Mouse (Mus musculus) retina, postnatal 1 day (tissue): ENCODE results near the gene Pygo2.
A peak's percentile ranks its signal among the peaks of the same experiment; 100 is the strongest.

Experiments used
- DNase-seq: peaks from one replicate; pipeline ENCODE4 v3.0.0-alpha.2; 2012

Pygo2 gene

DNA sequence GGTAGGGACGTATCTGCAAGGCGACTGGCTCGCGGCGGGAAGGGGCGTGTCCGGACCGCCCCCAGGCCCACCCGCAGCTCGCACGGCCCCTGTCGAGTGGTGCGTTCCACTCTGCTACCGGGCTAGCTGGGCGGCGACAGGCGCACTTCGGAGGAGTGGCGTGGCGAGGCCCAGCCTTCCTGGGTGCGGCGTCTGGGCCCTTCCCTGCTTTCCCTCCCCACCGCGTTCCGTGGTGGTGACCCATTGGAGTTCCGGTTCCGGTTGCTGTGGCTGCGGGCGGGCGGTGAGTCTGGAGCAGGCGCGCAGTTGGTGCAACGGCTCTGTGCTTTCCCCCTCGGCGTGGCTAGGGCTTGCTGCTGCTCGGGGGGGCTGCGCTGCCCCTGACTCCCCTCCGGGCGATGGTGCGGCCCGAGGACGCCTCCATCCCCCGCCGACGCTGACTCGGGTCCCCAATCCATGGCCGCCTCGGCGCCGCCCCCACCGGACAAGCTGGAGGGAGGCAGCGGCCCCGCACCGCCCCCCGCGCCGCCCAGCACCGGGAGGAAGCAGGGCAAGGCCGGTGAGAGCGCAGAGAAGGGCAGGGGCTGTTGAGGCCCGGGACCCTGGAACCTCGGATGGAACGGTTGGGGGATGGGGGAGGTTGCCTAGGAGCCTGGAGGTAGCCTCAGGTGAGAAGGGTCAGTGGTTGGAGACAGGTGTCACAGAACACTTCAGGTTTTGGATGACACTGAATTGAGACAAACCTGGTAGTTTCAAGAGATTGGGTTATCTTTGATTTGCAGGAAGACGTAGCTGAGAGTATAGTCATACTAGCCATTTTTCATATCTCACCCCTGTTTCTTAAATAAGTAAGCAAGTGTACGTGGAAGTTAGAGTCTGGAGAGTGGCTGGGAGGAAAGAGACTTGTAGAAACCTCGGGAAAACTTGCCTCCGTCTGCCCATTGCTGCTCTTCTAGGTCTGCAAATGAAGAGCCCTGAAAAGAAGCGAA is at the start of gene Pygo2:
Gene Pygo2 (plus strand): TSS at position 44 of the 989 bp plus-strand sequence.
- peak; percentile 97 for DNase-seq

- DNase-seq = no peak
Observed at GRCm38 (mm10) chr3:89380291-89380690, 49.7 kb upstream of the Pygo2 start.

- DNase-seq = no peak
Observed at GRCm38 (mm10) chr3:89380711-89381110, 49.3 kb upstream of the Pygo2 start.

DNA sequence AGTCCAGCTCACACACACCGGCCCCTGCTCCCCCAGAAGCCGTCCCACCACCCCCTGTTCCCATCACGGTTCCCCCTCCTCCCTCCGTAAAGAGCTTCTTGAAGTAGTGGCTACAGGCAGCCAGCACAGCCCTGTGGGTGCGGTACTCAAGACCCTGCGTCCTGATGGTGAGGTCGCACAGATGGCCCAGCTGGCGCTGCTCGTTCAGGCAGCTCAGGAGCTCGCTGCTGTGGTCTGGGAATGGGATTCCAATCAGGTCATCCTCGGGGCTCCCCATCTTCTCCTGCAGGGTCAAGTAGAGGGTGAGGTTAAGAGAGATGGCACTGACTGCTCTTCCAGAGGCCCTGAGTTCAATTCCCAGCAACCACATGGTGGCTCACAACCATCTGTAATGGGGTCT is 48.8 kb upstream of the Pygo2 start:
- DNase-seq = no peak

DNA sequence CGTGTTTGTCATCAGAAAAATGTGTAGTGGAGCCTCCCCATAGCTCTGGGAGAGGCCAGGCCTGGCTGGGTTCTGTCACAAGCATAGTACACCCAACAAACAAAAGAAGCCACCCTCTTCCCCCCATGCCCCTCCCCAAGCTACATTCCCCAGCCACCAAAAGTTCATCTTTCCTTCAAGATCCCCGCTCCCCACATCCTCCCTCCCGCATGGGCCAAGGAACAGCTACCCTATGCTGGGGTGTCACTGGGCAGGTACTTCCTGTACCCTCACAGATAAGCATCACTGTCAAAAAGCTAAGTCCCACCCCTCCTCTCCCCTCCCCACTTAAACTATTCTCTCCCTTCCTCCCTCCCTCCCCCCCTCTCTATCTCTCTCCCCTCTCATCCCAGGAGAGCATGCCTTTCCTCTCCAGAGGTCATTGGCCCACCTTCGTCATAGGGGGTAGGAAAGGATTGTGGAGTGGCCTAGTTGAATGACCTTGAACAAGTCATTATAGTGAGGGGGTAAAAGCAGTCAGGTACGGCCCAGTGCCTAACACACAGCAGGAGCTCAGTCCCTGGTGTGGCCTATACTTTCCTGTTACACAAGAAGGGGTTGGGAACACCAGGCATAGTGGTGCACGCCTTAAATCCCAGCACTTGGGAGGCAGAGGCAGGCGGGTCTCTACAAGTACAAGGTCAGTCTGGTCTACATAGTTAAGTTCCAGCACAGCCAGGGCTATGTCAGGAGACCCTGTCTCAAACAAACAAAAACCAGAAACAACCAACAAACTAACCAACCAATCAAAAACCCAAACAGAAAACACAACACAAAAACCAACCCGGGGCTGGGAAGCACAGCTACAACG is 47.8 kb upstream of the Pygo2 start:
- no peak for DNase-seq

- DNase-seq = no peak
Observed at GRCm38 (mm10) chr3:89382950-89383349, 47.1 kb upstream of the Pygo2 start.

DNA sequence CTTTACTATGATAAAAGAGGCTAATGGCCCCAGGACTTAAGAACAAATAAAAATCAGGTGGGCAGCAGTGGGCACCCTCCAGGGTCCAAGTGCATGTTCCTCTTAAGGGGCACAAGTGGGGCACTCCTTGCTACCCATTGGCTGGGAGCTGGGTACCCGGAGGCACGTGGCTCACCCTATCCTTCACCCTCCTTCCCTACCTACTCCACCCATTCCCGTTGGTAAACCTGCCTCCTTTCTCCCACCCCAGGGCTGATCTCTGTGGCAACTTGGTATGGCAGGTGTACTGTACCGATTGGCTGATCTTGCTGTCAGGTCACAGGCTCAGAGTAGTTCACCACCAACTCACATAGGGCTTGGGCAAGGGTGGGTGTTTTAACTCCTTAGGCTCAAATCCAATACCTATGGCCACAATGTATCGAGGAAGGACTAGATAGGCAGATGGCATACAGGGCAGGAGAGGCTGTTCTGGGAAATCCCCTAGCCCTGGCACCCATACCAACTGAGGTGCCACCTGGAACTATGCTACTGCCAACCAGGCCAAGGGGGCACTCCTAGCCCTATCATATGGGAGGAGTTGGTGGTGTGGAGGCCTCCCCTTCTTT is 46.3 kb upstream of the Pygo2 start:
- DNase-seq = no peak

DNA sequence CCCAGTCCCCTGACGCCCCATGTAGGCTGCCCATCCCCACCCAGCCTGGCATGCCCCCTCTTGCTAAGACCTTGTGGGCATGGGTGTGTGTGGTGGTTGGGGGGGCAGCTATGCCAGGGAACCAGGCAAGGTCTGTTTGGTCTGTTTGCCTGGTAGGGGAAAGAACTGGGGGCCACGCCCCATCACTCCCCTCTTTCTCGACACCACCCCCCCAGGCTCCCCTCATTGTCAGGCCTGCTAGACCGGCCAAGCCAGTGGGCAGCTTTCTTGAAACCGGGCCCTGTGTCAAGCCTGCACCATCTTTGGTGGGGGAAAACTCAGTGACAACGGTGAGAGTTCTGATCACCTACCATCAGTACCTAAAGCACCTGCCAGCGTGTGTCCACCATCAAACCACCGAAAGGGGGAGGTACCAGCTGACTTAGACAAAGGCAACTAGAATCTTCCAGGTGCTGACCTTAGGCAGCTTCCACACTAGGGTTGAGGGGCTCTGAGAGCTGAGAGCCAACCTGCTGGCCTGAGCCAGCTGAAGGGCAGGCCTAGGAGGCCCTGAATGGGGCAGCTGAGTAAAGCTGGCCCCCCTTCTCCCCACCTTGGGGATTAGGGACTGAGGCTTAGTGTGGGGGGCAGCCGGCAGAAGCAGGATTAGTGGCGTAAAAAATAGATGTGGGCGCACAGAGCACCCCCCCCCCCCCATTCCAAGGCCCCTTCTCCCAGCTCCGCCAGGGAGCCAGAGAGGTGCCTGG is 45.5 kb upstream of the Pygo2 start:
- peak; percentile 73 for DNase-seq

- no peak for DNase-seq
Observed at GRCm38 (mm10) chr3:89385451-89385850, 44.6 kb upstream of the Pygo2 start.

DNA sequence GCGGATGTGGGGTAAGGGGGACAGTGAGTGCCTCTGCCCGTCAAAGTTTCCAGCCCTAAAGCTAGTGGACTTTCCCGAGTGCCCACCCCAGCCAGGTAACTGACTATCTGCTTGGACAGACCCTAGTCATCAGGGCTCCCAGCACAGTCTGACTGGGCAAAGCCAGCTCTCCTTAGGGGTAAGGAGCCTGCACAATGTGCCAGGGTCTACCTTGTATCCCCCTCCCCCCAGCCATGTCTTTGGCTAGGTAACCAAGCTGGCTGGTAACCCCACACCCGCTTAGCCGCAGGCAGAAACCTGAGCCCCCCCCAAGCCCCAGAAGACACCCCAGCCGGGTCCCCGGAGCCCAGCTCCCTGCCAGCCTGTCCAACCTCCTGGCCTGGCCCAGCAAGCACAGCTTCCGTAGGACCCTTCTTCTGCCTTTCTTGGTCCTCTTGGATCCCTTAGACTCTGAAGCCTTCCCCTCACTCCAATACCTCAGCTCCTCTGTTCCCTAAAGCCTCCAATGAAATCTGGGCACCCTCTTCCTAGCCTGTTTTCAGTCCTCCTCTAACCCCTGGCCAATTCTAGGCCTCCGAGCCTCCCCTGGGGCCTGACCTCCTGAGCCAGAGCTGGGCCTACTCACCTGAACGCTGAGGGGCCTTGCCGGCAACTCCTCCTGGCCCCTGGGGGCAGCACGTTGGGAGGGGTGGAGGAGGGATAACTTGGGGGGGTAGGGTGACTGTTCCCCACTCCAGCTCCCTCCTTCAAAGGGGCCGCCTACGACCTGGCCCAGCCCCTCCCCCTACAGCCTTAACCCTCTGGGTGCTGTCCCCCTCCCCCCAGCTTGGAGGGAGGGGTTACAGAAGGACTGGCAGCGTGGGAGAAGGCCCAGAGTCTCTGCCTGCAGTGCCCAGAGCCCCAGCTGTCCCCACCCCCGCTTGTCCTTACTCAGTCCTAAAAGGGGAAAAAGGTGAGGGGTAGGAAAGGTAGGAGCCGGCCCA is 43.3 kb upstream of the Pygo2 start:
- no peak for DNase-seq

DNA sequence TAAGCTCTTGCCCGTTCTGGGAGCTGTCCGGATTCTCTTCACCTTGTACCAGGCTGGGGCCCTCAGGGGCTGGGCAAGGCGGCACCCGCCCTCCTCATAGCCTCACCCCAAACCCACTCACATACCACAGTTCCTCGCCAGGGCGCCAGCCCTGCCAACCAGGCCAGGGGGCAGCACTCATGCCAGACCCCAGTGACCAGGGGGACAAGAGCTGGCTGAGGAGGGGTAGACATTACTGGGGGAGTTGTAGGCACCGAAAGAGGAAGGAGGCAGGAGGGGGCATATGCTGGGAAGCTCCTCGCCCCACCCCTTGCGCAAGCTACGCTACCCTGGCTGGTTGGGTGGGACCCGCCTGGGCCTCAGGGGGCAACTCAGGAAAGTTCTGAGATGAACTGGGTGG is 42.4 kb upstream of the Pygo2 start:
- no peak for DNase-seq

DNA sequence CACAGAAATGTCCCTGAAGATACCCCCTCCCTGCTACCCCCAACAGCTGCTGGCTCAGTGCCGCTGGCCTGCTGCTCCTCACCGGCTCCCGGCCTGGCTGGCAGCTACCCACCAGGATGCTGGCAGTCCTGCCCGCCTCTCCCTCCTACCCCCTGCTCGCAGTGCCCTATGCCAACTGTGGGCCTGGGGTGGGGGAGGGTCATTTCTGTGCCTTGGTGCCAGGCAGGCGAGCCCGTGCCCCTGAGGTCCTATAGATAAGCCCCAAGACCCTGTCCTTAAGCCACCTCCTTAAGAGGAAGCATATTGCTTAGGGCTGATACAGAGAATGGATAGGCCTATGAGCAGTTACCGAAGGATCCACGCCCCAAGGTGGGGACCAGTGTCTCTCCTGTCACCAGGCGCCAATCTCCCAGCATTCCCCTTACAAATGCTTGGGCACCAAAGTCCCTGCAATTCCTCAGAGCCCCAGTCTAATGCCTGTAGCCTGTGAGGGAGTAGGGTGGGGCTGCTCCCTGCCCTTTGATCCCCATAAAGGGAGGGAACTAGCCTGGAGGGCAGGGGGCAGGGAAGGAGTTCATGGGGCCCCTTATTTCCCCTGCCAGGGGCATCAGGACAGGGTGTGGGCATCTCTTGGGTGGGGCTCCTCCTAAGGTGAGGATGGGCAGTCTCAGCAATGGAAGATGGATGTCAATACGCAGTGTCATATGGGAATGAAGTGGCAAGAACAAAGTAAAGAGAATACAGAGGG is 41.7 kb upstream of the Pygo2 start:
- no peak for DNase-seq

- peak; percentile 59 for DNase-seq
Observed at GRCm38 (mm10) chr3:89388901-89389740, 40.9 kb upstream of the Pygo2 start.

- DNase-seq = peak; percentile 69
Observed at GRCm38 (mm10) chr3:89390111-89390515, 39.9 kb upstream of the Pygo2 start.

- DNase-seq = peak; percentile 59
Observed at GRCm38 (mm10) chr3:89390699-89391662, 39.0 kb upstream of the Pygo2 start.

GRCm38 (mm10) chr3:89391663-89392511 is 38.1 kb upstream of the Pygo2 start:
- peak; percentile 88 for DNase-seq

DNA sequence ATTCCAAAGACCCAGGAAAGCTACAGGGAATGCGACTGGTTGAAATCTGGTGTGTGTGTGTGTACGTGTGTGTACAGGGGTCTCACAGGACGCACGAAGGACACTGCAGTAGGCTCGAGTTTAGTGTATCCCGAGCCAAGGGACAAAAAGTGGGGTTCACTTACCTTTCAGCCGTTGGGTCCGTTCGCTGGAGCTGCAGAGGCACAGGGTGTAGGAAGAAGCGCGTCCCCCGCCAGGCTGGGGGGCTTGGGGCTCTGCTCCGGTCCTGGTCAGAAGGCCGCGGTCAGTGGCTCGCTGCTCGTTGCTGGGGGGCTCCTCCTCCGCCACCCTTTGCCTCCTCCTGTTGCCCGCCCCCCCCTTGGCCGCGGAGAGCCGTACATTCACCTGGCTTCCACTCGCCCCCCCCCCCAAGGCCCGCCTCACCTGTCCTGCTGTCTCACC is 37.1 kb upstream of the Pygo2 start:
- DNase-seq = peak; percentile 37
